Mouse (Mus musculus) ES-CJ7 (cell line): ENCODE results near the gene Anks6.
"Not testable (repeated sequence)": the region's sequence is repeated elsewhere in the genome, so short reads cannot be mapped to it uniquely, and the experiment has no call there.

ENCODE experiments used
- DNase-seq: peaks from one replicate; pipeline ENCODE4 v3.0.0; 2011; ENCODE audit warnings: low read depth, low spot score

The Anks6 gene

DNA sequence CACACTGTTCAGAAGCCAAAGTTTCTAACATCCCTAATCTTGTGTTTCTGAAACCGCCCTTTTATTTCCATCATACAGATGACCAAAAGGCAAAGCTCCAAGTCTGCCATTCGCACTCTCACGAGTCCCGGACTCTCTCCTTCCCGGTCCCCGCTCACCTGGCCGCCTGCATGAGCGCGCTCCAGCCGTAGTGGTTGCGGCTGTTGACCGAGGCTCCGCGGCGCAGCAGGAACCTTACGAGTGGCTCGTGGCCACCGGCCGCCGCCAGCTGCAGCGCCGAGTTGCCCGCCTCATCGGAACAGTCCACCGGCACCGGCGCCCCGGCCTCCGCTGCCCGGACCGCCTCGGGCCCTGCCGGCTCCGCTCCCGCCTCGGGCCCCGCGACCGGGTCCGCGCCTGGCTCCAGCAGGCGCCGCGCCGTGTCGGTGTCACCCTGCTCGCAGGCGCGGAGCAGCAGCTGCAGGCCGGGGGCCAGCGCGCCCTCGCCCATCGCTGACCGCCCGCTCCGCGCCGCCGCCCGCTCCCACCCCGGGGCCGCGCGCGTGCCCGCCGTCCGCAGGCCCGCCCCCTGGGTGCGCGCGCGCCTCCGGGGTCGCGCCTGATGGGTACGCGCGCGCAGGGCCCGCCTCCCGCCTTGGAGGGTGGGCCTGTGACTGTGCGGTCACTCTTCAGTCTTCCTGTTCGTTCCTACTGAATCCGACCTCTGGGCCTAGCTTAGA lies at the start of gene Anks6:
TSS of gene Anks6 (minus strand) at position 637 of the 719 bp plus-strand sequence.
- peak; percentile 18 for DNase-seq

DNA sequence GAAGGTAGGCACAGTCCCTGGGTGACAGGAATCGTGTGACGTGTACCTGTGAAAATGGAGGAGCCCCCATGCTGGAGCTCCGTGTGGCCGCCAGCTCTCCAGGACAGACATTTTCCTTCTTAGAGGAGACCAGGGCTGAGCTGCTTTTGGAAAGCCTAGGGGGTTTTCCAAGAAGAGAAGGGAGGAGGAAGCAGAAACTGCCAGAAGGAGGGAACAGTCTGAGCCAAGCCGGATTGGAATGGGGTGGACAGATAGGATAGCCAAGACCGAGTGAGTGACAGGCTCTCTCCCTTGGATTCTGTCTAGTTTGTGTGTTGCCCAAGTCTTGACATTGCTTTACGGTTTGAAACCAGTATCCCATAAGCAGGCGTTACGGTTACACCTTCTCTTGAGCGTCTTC lies 46.3 kb upstream of the Anks6 start:
- DNase-seq, result no peak

DNA sequence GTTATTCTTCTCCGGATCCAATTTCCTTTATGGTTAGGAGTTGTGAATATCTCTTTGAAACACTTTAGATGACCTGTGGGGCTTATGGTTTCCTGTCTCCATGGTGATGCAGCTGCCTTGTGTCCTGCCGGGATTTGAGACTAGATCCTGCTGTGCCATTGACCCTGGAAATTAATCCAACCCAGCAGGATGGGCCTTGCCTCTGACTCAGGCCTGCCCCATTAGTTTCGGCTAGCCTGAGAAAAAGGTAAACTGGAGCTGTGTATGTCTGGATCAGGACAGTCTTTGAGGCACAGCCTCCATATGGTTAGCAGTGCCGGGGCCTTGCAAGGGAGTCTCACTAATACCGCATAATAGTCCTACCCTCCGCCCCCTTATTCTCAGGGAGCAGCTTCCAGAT lies 36.4 kb upstream of the Anks6 start:
- peak; percentile 24 for DNase-seq

DNA sequence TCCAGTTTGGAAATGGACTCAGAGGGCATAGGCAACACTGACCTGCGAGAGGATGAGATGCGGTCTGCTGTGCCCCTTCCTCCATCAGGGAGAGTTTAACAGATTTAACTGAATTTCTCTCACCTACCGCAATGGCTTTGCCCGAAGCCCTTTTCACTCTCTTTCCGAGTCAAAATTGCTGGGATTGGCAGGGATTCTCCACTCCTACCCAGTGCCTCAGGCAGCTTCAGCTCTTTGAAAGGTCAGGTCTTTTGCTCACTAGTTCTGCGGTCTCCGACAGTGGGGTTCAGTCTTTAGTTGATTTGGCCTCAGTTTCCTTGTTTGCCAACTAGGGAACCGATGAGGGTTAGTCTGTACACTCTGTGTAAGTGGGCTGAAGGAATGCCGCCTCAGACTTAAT lies 35.9 kb upstream of the Anks6 start:
- no peak for DNase-seq

DNA sequence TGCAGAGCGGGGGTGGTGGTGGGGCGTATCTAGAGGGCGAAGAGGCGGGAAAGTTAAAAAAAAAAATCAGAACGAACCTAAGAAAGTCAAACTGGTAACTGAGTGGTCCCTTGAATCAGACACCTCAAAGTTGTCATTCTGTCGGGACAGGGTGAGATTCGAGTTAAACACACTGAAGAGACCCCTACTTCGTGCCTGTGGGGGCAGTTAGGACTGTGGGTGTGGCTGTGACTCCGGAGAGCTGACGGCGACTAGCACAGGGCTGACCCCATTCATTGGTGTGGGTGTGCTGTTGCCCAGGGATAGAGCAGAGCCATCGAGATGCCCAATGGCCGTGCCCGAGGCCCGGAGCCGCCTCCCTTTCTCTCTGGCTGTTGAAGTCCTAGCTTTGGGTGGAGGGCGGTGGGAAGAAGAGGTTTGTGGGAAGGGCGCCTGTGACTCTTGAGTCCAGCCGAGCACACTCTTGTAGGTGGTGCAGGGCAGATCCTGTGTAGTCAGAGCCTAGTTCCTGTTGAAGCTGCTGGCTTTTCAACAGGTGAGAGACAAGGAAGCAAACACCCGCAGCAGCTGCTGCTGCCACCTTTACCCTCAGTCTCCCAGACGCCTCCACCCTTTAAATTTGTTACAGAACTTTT lies 35.3 kb upstream of the Anks6 start:
- peak; percentile 5 for DNase-seq

DNA sequence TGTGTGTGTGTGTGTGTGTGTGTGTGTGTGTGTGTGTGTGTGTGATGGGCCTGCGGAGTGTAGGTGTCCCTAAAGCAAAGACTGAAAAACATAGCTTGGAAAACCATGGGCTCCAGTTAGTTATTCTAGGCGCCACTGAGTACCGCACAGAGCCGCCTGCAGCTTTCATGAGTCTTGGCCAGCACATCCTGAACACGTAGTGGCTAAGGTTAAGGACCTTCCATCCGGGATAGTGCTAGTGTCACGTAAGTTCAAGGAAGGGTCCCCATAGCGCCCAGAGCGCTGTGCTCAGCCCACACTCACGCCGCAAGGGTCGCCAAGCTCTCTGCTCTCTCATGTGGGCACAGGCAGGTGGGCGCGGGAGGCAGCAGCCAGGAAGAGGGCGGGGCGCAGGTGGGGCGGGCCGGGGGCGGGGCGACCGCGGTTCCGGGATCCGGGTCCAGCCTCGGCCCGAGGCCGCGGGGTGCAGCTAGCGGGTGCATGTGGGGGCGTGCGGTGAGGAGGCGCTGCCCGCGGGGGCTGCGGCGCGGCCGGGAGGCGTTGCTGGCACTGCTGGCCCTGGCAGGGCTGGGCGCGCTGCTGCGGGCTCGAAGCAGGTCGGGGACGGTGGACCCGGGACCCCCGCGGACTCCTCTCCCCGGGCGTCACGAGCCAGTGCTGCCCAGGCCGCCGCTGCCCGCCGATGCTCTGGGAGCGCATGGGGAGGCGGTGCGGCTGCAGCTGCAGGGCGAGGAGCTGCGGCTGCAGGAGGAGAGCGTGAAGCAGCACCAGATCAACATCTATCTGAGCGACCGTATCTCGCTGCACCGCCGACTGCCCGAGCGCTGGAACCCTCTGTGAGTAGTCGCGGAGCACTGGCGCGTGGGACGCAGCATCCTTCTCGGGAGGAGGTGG lies 34.5 kb upstream of the Anks6 start, which contains the start of gene Galnt12:
TSS of gene Galnt12 (plus strand) at position 417 of the 894 bp plus-strand sequence.
- peak; percentile 38 for DNase-seq

DNA sequence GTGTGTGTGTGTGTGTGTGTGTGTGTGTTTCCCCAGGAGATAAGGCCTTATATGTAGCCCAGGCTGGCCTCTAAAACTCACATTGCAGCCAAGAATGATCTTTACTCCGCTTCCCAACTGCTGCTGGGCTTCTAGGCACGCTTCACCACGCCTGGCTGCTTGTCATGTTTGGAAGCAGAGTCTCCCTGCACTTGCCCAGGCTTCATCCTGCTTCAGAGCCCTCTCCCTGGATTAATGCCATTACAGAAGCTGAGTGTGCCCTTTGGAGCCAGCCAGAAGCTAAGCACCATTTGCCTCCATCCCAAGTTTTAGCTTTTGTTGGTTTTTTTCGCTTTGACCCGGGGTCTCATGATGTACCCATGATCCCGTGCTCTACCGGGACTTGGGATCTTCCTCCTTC lies 31.4 kb upstream of the Anks6 start:
- DNase-seq, result no peak

DNA sequence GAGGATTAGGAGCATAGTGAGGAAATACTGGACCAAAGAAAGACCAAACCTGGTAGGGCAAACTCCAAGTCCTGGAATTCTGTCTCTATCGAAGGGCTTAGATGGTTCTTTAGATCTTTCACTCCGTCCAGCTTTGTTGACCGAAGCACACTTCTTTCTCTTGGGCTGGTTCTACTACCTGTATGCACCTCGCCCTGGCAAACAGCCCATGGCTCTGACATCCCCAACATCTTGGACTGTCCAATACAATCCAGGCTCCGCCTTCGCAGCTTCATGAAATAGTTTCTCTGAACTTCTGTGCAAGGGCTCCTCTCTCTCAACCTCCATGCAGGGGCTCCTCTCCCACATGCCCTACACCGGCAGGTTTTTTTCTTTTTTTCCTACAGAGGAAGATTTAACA lies 26.6 kb upstream of the Anks6 start:
- DNase-seq, result no peak

DNA sequence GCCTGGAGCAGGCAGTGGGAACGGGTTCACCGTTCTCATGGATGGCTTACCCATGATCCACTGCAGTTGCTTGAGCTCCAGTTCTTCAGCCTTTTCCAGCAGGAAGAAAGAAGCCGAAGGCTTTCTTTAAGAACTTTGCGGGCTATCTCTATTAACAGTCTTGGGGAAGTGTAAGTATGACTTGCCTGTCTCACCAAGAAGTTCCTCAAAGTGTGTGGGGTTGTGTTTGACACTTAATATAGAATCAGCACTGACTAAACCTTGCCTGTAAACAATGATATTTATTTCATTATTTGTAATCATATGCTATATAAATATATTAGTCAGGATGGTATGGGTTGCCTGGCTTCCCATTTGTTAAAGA lies 23.4 kb upstream of the Anks6 start:
- no peak for DNase-seq

DNA sequence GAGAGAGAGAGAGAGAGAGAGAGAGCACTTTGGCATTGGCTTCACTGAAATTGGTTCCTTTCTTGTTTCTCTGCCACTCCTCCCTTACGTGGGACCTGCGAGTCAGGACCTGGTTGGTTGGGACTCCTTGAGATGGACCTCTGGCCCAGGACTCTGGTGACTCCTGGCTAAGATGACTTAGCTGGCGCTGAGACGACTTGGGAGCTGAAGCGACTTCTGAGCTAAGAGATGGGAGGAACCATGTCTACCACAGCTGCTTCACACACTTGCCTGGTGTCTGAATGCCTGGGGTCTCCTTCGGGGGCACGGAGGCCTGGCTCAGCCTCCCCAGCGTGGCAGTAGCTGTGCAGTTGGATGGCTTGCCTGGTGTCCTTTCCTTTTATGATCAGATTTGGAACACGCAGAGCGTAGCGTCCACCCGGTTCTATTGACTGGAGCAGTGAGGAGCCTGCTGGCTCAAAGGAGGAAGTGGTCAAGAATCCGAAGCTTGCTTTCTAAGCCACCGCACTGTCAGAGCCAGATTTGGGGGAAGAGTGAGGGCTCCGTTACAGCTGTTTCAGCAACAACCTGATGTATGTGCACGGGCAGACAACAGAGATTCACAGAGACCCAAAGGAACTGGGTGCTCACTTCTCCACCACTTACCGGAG lies 22.9 kb upstream of the Anks6 start:
- DNase-seq, result no peak

DNA sequence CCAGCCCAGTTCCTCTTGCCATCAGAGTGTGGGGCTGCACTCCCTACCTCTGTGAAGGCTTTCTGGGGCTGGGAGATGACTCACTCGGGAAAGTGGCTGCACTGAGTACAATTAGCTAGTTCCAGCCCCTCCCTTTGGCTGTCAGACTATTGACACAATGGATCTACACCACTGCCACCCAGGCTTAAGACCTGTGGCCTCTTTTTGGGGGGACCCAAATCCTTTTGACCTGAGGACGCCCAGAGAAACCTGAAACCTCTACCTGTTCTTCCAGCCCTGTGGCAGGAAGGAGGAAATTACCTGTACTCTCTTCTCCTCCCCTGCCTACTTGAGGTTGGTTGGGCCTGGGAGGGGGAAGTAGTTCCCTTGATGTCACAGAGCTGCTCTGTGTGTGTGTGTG lies 17.8 kb upstream of the Anks6 start:
- DNase-seq, result no peak

DNA sequence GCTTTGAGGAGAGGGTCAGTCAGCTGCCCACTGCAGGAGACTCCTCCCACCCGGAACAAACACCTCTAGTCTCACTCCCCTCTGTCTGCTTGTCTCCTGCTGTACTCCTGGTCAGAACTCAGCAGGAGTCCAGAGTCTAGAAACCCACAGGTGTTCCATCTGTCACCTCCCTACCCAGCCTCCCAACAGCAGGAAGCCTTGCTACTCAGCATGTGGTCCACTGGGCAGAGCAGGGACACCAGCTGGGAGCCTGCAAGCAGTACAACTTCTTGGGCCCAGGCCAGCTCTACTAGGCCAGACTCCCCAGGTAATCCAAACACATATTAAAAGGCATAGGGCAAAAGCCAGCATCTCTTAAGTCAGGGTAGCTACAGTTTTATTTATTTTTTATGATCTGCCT lies 3.7 kb upstream of the Anks6 start:
- DNase-seq, result no peak

DNA sequence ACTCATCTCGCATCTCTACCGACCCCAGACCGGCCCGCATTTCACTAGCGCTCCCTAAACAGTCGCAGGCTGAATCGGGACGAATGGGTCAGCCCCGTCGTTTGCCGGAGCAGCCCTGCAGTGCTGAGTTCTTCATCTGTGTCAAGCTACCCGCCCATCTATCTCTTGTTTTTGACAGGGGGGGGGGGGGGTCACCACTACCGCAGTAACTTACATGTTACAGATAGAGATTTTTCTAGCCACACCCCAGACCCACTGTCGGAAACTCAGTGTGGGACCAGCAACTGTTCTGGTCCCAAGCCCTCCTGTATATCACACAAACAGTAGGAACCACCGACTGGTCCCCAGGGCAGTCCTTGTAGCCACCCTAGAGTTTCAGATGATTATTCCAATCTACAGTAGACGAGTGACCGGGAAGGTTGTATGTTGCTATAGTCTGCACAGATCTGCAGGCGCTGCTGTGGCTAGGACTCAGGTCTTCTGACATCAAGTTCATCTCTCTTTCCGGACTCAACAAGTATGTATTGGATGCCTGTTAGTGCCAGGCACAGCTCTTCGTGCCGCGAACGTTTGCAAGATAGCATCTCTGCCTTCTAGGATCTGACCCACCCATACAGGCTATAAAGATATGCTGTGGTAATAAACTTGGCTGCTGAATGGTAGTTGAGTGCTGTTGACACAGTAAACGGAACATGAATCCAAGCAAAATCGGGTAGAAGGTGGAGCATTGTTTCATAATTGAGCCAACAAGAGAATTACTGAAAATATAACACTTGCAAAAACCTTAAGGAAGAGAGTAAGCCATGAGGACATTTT lies 491 bp upstream of the Anks6 start:
- DNase-seq, result no peak

DNA sequence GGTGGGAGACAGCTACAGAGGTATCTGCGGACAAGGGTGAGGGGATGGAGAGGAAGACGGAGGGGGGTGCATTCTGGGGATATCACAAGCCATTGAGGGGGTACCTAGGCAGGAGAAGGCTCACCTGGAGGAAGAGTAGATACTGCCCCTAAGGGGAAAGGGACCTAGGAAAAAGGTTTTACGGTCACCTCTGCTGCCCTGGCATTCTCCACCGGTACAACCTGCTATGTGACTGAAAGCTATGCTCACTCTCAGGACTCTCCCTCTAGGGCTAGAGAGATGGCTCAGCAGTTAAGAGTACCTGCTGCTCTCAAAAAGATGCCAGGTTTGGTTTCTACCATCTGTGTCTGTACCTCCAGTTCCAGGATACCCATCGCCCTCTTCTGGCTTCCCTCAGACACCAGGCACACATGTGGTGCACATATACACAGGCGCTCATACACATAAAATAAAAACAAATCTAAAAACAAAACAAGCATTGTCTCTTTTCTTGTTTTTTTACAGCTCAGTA lies 1.6 kb downstream of the Anks6 start:
- DNase-seq, result no peak

DNA sequence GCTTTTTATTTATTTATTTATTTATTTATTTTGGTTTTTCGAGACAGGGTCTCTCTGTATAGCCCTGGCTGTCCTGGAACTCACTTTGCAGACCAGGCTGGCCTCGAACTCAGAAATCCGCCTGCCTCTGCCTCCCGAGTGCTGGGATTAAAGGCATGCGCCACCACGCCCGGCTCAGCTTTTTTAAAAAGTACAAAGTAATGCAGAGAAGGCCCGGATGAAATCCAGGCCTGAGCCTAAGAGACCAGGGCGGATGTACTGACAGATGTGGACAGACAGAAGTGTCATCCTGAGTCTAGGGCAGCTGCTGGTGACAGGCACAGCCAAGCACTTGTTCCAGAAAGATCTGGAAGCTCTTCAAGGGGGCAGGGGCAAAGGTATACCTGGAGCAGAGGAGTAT lies 2.1 kb downstream of the Anks6 start:
- DNase-seq, result not testable (repeated sequence)

DNA sequence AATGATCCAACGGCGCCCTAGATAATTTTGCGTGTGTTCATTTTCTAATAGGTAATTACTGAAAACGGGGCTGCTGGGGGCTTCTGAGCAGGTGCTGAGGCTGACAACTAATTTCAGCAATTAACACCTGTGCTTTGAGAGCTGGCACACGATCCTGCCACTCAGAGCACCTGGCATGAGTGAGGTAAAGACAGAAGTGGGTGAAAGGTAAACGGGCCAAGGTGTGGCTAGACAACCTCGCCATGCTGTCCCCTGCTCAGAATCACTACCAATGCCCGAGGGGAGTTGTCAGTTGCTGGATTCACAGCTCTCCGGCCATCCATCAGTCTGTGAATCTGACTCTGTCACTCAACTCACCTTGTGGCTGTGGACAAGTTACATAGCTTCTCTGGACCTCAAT lies 5.3 kb downstream of the Anks6 start:
- no peak for DNase-seq

DNA sequence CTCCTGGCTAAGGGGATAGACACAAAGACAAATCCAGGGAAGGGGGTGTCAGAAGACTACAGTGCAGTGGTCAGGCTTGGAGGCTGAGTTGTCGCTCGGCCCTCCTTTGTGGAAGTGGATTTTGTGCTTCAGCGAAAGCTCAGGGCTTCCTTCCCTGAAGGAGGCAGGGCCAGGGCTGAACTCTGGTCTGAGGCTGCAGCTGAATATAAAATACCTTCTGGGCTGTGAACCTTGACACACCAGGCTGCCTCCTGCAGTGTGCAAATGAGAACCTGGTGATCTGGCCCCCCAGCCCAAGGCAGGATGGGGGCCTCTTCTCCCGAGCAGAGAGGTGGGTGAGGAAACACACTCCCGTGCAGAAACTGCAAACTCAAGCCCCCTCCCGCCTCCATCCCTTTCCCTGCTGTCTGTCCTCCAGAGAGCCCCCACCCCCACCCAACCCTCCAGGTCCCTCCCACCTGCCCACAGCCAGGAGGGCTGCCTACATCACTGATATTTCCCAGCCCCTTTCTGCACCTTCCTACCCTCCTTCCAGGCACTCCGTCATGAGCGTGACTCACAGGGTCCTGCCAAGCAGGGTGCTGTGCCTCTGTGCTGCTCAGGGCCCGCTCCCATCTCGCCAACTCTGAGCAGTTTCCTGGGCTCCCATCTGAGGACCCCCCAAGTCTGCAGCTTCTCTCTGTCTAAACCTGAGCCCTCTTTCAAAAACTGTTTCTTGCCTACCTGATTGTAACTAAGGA lies 6.4 kb downstream of the Anks6 start:
- no peak for DNase-seq

DNA sequence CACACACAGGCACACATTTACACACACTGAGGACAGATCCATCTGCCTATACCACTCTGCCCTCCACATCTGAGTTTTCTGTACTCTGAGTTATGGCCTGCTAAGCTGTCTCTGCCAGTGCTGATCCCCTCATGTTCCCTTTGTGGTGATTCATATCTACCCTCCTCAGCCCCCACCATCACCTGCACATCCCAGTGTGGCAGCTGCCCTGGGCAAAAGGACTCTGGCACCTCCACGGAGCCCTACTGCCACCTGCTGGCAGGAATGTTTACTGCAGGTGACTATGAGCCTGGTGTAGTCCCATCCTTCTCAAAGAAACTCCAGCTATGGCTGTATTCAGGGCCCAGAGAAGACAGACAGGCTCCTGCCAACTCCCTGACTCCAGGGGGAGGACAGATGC lies 7.1 kb downstream of the Anks6 start:
- DNase-seq, result peak; percentile 74

DNA sequence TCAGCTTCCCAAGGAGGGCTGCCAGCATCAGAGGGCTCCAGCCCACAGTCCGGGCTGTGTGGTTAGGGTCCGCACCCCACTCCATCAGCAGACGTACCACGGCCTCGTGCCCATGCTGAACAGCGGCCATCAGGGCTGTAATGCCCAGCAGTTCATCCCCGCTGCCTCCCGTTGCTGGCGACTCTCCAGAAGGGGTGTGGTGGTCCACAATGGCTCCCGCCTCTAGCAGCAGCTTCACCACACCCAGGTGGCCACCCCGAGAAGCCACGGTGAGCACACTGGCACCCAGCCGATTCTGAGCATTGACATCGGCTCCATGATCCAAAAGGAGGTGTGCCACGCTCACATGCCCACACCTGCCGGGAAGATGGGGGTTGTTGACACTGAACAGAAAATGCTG lies 8.0 kb downstream of the Anks6 start:
- DNase-seq, result no peak

DNA sequence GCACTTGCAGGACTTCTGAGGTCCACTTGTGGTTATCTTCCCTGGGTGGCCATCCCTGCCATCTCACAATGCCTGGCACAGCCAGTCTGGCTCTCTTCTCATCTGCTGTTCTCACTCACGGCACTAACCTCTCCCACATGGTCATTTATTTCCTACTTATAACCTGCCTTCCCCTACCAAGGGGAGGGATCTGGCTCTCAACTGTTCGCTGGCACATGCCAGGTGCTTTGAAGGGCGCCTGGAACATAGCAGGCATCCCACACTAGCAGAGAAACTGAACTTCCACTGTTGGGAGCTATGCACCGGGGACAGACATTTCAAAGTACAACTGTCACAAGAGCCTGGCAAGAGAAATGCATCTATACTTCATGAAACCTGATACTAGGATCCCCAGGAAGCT lies 9.5 kb downstream of the Anks6 start:
- DNase-seq, result no peak
